Mouse (Mus musculus): ENCODE measurements around the gene Dapp1.
A peak's percentile ranks its signal among the peaks of the same experiment; 100 is the strongest.
"Not testable (repeated sequence)": the region's sequence is repeated elsewhere in the genome, so short reads cannot be mapped to it uniquely, and the experiment has no call there.

The Dapp1 gene

DNA sequence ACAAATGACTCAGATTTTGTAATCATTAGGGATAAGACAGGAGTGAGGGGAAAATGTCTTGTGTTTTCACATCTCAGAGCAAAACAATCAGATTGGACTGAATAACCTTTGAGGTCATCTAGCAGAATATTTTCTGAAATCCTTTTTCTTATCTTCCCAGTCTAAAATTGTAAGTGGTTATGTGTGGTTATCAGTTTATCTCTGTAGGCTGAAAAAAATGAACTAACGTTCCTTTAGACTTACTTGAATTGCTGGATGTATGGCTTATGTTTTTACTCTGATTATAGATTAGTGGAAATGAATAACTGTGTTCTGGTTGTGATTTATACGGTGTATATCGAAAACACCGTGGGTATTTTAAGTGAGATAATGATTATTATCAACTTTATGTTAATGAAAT is 60.8 kb downstream of the Dapp1 start:
- DNase-seq (ENCODE audit: low read depth, low spot score), result no peak

- no peak for DNase-seq (ENCODE audit: low read depth, low spot score)
Measured at GRCm38 (mm10) chr3:137919398-137919797, 61.9 kb downstream of the Dapp1 start.

- no peak for DNase-seq (ENCODE audit: low read depth, low spot score)
Measured at GRCm38 (mm10) chr3:137918932-137919311, 62.4 kb downstream of the Dapp1 start.

DNA sequence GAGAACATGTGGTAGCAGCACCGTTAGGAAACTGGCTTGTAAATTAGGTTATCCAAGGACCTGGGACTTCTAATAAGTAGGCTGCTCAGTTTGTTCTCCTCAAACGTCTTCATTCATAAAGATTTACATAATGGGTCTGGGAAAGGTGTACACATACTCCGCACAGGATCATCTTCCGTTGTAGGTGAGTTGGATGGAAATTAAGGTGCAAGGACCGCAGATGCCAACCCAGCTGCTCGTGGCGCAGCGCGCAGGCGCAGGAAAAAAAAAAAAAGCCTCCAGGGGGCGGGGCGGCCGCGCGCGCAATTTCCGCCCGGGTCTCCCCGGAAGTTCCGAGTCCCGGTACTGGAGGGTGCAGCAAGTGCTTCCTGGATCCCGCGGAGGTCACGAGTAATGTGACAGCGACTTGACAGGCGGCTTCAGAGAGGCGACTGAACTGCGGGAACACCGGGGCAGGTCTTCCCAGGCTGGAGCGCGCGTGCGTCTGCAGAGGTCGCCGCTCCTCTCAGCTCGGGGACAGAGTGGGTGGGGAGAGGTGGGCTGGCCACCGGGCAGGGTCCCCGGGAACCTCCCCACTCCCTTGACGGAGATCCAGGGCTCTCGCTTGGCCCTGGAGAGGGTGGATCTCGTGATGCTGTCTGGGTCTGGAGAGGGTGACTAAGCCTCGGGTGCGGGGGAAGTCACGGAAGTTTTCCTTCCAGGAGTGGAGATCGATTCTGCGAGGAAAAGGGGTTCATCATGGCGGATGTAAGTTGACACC is 63.0 kb downstream of the Dapp1 start, which contains the start of gene Lamtor3:
Gene Lamtor3 (plus strand): TSS at position 335 of the 760 bp plus-strand sequence.
- peak; percentile 82 for DNase-seq (ENCODE audit: low read depth, low spot score)

- peak; percentile 20 for DNase-seq (ENCODE audit: low read depth, low spot score)
Measured at GRCm38 (mm10) chr3:137917694-137918171, 63.6 kb downstream of the Dapp1 start.

DNA sequence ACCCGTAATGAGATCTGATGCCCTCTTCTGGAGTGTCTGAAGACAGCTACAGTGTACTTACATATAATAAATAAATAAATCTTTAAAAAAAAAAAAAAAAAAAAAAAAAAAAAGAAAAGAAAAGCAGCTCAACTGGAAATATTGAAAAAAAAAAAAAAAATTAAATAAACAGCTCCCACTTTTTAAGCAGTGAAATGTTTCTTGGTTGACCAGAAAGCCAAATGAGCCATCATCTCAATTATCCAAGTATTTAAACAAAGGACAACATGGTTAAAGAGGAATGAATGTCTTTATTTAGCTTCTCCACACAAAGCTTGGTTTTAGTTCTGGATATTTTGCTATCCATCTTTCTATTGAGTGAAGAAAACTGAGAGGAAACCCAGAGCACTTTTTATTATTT is 66.8 kb downstream of the Dapp1 start:
- DNase-seq (ENCODE audit: low read depth, low spot score), result not testable (repeated sequence)

DNA sequence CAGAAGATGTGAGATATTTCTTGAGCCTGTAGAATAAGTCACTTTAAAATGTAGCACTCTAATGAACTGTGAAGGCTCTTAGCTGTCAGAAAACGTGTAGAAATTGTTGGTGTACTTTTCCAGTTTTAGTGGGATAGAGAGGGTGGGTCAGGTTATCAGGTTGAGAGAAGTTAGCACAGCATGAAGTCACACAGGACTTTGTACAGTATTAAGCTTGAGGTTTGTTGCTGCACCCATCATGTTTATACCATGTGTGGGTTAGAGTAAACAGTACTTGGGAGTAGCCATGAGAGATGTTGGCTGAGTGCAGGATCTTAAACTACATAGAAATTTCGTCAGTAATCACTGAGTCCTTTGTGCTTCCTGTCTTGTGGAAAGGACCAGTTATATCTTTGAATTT is 68.3 kb downstream of the Dapp1 start:
- DNase-seq (ENCODE audit: low read depth, low spot score), result no peak

DNA sequence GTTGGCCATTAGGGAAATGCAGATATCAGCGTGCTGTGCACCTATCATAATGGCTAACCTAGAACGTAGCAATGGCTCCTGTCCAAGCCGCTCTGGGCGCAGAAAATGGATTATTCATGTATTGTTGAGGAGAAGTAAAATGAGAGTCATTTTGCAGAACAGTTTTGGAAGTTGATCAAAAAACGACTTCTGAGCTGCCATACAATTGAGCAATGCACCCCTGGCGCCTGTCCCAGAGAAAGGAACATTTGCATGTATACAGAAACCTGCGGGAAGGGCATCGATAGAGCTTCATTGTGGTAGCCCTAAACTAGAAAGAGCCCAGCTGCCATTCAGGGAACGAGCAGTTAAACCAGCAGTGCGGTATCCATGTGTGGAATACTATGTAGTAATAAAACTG is 81.2 kb downstream of the Dapp1 start:
- DNase-seq (ENCODE audit: low read depth, low spot score), result no peak

GRCm38 (mm10) chr3:137897685-137898084 is 83.7 kb downstream of the Dapp1 start:
- DNase-seq (ENCODE audit: low read depth, low spot score), result no peak

DNA sequence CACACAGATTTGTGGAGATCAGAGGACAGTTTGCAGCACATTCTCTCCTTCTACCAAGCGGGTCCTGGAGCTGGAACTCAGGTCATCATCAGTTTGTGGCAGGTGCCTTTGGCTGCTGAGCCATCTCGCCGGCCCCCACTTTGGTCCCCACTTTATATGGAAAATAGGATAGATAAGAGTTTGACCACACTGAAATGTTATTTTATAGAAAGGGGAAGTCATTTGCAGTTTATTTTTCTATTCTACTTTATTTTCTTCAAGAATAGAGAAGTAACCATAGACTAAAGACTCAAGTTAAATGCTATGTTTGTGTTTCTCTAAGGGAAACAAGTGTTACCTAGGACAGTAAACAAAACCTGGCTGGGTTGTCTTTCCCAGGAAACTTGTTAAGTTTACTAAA is 84.5 kb downstream of the Dapp1 start:
- no peak for DNase-seq (ENCODE audit: low read depth, low spot score)

DNA sequence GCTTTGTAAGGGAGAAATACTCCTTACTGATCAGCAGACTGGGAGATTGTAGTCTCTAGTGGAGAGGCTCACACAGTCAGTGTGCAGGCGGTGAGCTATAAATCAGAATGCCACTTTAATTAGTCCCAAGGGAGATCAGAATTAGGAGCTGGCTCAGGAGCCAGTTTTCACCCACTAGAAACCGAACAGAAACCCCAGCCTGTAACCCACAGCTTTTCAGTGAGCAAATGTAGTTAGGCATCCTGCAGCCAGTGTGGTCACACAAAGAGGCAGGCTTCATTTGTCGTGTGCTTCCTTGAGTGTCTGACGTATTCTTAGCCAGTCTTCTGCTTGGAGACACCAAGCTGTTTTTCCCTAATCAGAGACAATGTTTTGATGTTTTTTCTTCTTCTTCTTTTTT is 85.0 kb downstream of the Dapp1 start:
- DNase-seq (ENCODE audit: low read depth, low spot score), result no peak

DNA sequence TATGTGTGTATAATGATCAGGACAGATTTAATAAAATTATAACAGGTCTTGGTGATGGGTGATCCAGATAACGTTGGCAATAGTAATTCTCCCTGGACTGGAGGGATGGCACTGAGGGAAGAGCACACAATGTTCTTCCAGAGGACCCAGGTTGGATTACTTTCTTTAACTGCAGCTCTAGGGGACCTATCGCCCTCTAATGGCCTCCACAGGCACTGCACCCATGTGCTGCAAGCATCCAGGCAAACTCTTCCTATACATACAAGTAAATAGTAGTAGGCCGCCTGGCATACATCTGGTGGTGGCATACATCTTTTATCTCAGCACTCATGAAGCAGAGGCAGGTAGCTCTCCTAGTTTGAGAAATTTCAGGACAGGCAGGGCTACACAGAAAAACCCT is 86.1 kb downstream of the Dapp1 start:
- DNase-seq (ENCODE audit: low read depth, low spot score), result no peak

- DNase-seq (ENCODE audit: low read depth, low spot score), result no peak
Measured at GRCm38 (mm10) chr3:137893789-137894188, 87.6 kb downstream of the Dapp1 start.

GRCm38 (mm10) chr3:137892118-137892517 is 89.2 kb downstream of the Dapp1 start:
- no peak for DNase-seq (ENCODE audit: low read depth, low spot score)

DNA sequence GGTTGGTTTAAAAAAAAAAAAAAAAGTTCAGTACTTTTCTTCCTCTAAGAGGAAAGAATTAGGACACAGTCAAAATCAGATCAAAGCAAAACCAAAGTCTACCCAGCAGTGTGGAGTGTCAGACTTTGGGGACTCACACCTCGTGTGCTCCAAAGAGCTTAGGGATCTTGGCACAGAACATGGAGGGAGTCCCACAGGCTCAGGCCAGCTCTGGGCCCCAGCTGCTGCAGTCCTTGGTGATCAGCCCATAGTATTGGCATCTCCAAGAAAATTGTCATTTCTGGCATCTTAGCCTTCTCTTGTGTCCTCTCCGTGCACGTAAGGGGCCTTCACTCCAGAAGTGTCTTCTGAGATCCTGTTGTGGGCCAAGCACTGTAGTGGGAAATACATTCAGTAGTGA is 90.3 kb downstream of the Dapp1 start:
- no peak for DNase-seq (ENCODE audit: low read depth, low spot score)

GRCm38 (mm10) chr3:137887961-137888360 is 93.4 kb downstream of the Dapp1 start:
- no peak for DNase-seq (ENCODE audit: low read depth, low spot score)

- no peak for DNase-seq (ENCODE audit: low read depth, low spot score)
Measured at GRCm38 (mm10) chr3:137881093-137881492, 100.3 kb downstream of the Dapp1 start.
